Mouse (Mus musculus): ENCODE measurements around the gene Camkmt. TPM values are rescaled to one million over a fixed set of nuclear protein-coding genes. Genes with fewer than 3 reads are reported as not detected.

Gene Camkmt
- polyA plus RNA-seq, 1 experiment = 5.9 TPM

DNA sequence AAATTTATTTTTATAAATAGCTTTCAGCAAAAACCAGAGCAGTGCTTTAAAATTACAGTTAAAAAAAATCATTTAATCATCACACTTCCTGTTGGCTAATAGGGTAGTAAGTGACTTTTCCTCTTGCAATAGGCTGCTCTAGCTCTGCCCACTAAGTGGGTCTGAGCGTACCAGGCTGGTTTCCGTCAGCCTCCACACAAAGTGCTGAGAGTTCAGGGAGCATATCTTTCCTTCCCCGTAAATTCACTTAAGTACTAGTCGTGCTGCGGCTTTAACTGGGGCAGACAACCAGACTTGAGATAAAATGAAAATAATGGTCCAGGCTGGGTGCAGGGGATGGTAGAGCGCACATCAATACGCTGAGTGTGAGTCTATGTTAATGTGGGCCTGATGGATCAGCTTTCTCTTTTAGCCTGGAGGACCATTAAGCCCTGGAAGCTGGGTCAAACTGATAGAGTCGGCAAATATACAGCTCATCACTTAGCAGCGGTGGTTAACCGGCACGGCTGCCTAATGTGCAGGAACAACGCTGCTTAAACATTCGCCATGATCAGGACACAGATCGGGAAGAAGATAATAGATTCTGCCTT lies 90.2 kb downstream of the Camkmt start:
- Histone ChIP-seq H3K27ac (ENCODE audit: insufficient read depth, low read depth, low read length) (no peak overlapping the region), H3K4me1 (ENCODE audit: control insufficient read depth, insufficient read depth, insufficient read length, low read length) (no peaks in the 10 kb centered on the region), H3K4me3 (ENCODE audit: low read depth, low read length) (no peak overlapping the region), H3K36me3 (ENCODE audit: control insufficient read depth, insufficient read depth, low read length) (no peaks in the 10 kb centered on the region), H3K27me3 (ENCODE audit: control insufficient read depth, insufficient read depth, low read length) (no peaks in the 10 kb centered on the region; the same call in 1 of the 2 replicates)
- WGBS = 66% methylated on average over 14 of the region's 14 CpGs
- TF ChIP-seq CTCF (IDR thresholded peaks at IDR 0.05; ENCODE audit: extremely low read depth, insufficient read length, insufficient replicate concordance, low read depth, low read length) (no peak), POLR2A (IDR thresholded peaks at IDR 0.05; ENCODE audit: low read depth, low read length) (no peak)

DNA sequence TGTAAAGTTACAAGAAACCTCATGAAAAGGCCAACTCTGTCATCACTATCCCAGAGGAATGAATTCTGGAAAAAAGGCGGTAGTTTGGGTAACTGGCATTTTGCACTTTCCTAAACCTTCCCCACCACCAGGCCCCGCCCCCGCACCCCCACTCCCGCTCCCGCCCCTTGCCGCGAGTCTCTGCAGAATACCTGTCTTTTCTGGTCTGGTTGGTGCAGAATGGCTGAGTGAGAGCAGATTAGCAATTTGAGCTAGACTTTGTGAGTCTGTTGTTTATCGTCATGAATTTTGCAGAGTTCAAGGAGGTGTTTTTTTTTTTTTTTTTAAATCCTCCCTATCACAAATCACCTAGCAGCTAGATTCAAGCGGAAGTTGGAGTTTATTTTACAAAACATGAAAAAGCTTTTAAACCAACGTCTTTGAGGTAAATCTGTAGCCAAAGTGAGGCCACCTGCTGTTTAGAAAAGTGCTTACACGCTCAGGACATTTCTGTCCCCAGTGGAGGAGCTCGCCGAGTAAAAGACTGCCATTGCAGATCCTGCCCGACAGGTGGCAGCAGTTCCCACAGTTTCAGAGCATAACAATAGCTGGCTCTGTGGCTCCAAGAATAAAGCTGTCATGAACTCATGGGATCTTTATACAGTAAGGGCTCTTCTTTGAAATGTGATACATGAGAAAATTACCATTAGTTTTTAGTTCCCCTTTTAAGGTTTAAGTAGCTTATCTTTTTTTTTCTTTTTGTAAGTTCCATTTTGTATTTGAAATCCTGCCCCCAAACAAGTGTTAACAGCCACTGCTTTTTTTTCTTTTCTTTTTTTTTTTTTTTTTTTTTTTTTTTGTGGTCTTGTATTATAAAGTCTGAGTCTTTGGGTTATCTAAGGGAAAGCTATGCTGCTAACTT lies 99.1 kb downstream of the Camkmt start:
- Histone ChIP-seq H3K27me3 (ENCODE audit: control insufficient read depth, insufficient read depth, low read length) (no peaks in the 10 kb centered on the region; the same call in 1 of the 2 replicates), H3K36me3 (ENCODE audit: control insufficient read depth, insufficient read depth, low read length) (no peaks in the 10 kb centered on the region), H3K4me3 (ENCODE audit: low read depth, low read length) (no peak overlapping the region), H3K4me1 (ENCODE audit: control insufficient read depth, insufficient read depth, insufficient read length, low read length) (no peaks in the 10 kb centered on the region), H3K27ac (ENCODE audit: insufficient read depth, low read depth, low read length) (no peak overlapping the region)
- WGBS = 6% methylated on average over 14 of the region's 14 CpGs
- no peak for TF ChIP-seq POLR2A (IDR thresholded peaks at IDR 0.05; ENCODE audit: low read depth, low read length)
- peak; percentile 96; the same call in 1 of the 2 replicates for TF ChIP-seq CTCF (IDR thresholded peaks at IDR 0.05; ENCODE audit: extremely low read depth, insufficient read length, insufficient replicate concordance, low read depth, low read length)

DNA sequence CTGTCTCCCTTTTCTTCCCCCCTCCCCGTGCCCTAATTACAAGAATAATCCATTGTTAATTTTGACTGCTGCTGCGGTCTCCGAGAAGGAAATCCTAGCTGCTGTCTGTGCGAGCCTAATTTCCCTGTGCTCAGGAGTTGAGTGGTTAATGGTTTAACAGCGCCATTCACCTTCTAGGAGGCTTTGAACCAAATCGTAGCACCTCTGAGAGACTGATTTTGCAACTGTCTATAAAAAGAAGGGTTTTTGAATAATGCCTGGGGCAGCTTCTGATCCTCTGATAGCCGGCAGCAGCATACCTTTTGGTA lies 99.7 kb downstream of the Camkmt start:
- 47% methylated on average over 7 of the region's 7 CpGs for WGBS
- no peak for TF ChIP-seq POLR2A (IDR thresholded peaks at IDR 0.05; ENCODE audit: low read depth, low read length)
- no peak for TF ChIP-seq CTCF (IDR thresholded peaks at IDR 0.05; ENCODE audit: extremely low read depth, insufficient read length, insufficient replicate concordance, low read depth, low read length)
- Histone ChIP-seq H3K27me3 (ENCODE audit: control insufficient read depth, insufficient read depth, low read length) (no peaks in the 10 kb centered on the region; the same call in 1 of the 2 replicates), H3K4me3 (ENCODE audit: low read depth, low read length) (no peak overlapping the region), H3K36me3 (ENCODE audit: control insufficient read depth, insufficient read depth, low read length) (no peaks in the 10 kb centered on the region), H3K4me1 (ENCODE audit: control insufficient read depth, insufficient read depth, insufficient read length, low read length) (no peaks in the 10 kb centered on the region), H3K27ac (ENCODE audit: insufficient read depth, low read depth, low read length) (no peak overlapping the region)

DNA sequence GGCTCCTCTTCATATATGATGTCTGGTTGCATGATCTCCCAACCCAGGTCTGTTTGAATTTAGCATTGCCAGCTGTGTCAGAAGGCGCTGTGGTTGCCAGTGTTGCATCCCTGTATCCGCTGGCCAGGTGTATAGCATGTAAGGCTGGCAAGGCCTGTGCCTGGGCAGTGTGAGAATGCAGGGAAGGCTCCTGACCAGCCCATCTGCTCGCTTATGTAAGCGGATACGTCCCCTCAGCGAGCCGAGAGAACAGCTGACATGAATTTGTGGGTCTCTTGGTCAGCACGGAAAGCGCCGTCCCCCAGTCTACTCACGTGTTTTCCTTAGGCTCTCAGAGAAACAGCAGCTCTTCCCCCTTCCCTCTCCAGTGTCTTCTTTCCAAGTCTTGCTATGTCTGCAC lies 102.9 kb downstream of the Camkmt start:
- no peaks in the 10 kb centered on the region for H3K36me3 ChIP-seq (ENCODE audit: control insufficient read depth, insufficient read depth, low read length)
- H3K27me3 ChIP-seq (ENCODE audit: control insufficient read depth, insufficient read depth, low read length) = no peaks in the 10 kb centered on the region
- 88% methylated on average over 11 of the region's 11 CpGs for WGBS
- no peak overlapping the region for H3K27ac ChIP-seq (ENCODE audit: insufficient read depth, low read depth, low read length)
- no peak overlapping the region for H3K4me3 ChIP-seq (ENCODE audit: low read depth, low read length)
- no peaks in the 10 kb centered on the region for H3K4me1 ChIP-seq (ENCODE audit: control insufficient read depth, insufficient read depth, insufficient read length, low read length)
- TF ChIP-seq POLR2A (IDR thresholded peaks at IDR 0.05; ENCODE audit: low read depth, low read length) (no peak), CTCF (IDR thresholded peaks at IDR 0.05; ENCODE audit: extremely low read depth, insufficient read length, insufficient replicate concordance, low read depth, low read length) (no peak)

DNA sequence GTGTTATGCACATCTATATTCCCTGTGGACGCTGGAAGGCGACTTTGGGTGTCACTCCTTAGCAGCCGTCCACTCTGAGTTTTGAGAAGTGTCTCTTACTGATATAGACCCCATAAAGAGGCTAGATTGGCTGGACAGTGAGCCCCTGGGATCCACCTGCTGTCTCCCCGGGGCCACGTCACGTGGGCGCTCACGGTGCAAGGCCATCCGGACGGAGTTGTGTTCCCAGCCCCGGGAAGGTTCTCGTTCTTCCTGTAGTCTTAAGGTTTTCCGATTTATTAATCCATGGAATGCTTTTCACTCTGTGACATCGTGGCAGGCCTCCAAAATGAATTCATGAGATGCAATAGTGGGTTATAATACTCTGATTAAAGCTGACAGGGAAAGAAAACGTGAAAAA lies 108.4 kb downstream of the Camkmt start:
- Histone ChIP-seq H3K27ac (ENCODE audit: insufficient read depth, low read depth, low read length) (no peak overlapping the region), H3K4me3 (ENCODE audit: low read depth, low read length) (no peak overlapping the region), H3K27me3 (ENCODE audit: control insufficient read depth, insufficient read depth, low read length) (no peaks in the 10 kb centered on the region), H3K36me3 (ENCODE audit: control insufficient read depth, insufficient read depth, low read length) (no peaks in the 10 kb centered on the region), H3K4me1 (ENCODE audit: control insufficient read depth, insufficient read depth, insufficient read length, low read length) (no peaks in the 10 kb centered on the region)
- TF ChIP-seq CTCF (IDR thresholded peaks at IDR 0.05; ENCODE audit: extremely low read depth, insufficient read length, insufficient replicate concordance, low read depth, low read length) = no peak
- WGBS = 89% methylated on average over 15 of the region's 15 CpGs

DNA sequence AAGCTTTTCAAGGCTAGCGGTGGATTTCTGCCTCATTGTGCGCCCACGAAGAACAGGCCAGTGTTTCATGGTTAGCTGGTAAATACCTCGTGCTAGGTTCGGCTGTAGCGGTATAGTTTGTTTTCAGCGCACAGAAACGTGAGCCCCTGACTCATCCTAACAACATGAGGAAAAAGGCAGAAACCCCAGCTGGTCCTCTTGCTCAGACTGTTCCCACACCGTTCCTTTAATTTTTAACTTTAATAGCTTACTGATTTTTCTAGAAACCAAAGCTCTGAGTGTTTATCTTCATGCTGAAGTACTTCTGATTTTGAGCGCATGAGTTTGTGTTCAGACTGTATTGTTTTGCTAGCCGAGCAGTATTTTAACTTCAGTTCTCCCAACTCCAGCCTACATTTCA lies 109.0 kb downstream of the Camkmt start:
- no peak for TF ChIP-seq POLR2A (IDR thresholded peaks at IDR 0.05; ENCODE audit: low read depth, low read length)
- TF ChIP-seq CTCF (IDR thresholded peaks at IDR 0.05; ENCODE audit: extremely low read depth, insufficient read length, insufficient replicate concordance, low read depth, low read length) = no peak
- H3K27ac ChIP-seq (ENCODE audit: insufficient read depth, low read depth, low read length) = no peak overlapping the region
- no peaks in the 10 kb centered on the region for H3K27me3 ChIP-seq (ENCODE audit: control insufficient read depth, insufficient read depth, low read length)
- no peak overlapping the region for H3K4me3 ChIP-seq (ENCODE audit: low read depth, low read length)
- H3K36me3 ChIP-seq (ENCODE audit: control insufficient read depth, insufficient read depth, low read length) = no peaks in the 10 kb centered on the region
- WGBS = 54% methylated on average over 11 of the region's 11 CpGs
- H3K4me1 ChIP-seq (ENCODE audit: control insufficient read depth, insufficient read depth, insufficient read length, low read length) = no peaks in the 10 kb centered on the region

DNA sequence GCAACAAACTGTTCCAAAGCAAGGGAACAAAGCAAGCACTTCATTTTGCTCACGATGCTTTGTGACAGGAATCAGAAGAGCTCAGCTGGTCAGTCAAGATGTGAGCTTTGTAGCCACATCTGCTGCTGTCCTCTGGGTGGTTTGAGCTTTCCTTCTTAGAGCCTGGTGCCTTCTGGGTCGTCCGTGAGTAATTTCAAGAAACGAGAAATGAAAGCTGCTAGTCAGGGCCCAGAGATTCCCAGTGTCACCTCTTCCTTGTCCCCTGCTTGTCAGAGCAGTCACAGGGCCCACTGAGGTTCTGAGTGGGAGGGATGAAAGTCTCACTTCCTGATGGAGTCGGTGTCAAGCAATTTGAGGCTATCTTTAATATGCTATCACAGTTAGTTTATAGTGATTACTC lies 127.7 kb downstream of the Camkmt start:
- Histone ChIP-seq H3K4me3 (ENCODE audit: low read depth, low read length) (no peak overlapping the region), H3K4me1 (ENCODE audit: control insufficient read depth, insufficient read depth, insufficient read length, low read length) (no peaks in the 10 kb centered on the region), H3K36me3 (ENCODE audit: control insufficient read depth, insufficient read depth, low read length) (no peaks in the 10 kb centered on the region), H3K27ac (ENCODE audit: insufficient read depth, low read depth, low read length) (no peak overlapping the region), H3K27me3 (ENCODE audit: control insufficient read depth, insufficient read depth, low read length) (no peaks in the 10 kb centered on the region)
- 68% methylated on average over 5 of the region's 5 CpGs for WGBS
- TF ChIP-seq CTCF (IDR thresholded peaks at IDR 0.05; ENCODE audit: extremely low read depth, insufficient read length, insufficient replicate concordance, low read depth, low read length) (no peak), POLR2A (IDR thresholded peaks at IDR 0.05; ENCODE audit: low read depth, low read length) (no peak)

All from small intestine, adult 2 months (tissue).